Mouse (Mus musculus) liver, adult 2 months (tissue): ENCODE measurements around the gene Bag2.

Source experiments
- CTCF ChIP-seq: fragments of 200-500 bp; IDR thresholded peaks from 2 replicates; pipeline ENCODE4 v1.5.1; 2011; ENCODE audit warnings: low read depth, low read length, control low read depth
- POLR2A ChIP-seq: fragments of 200-500 bp; IDR thresholded peaks from 2 replicates; pipeline ENCODE4 v1.6.1; 2011; ENCODE audit warnings: low read length, control low read depth; ENCODE audit not compliant: insufficient read depth; ENCODE audit errors: extremely low read depth

GRCm38 (mm10) chr1:33771621-33772020, 14.0 kb upstream of the Bag2 start:
- no peak for TF ChIP-seq CTCF
- no peak for TF ChIP-seq POLR2A
